Mouse (Mus musculus) T-helper 2 cell (primary cell): Measurements from ENCODE around the gene Ppia.
"Not testable (repeated sequence)": the region's sequence is repeated elsewhere in the genome, so short reads cannot be mapped to it uniquely, and the experiment has no call there.

Source experiments
- in situ Hi-C: fragments of 300-600 bp; cut with MboI, MseI; formaldehyde crosslinking; loops from one replicate; pipeline ENCODE4 v1.15.1; 2025; ENCODE audit warnings: high pct_unique_total_duplicates

Ppia gene

GRCm38 (mm10) chr11:6442566-6442965 lies 27.3 kb downstream of the Ppia start:
- in situ Hi-C loops, result no loop called here

- in situ Hi-C loops, result no loop called here
Observed at GRCm38 (mm10) chr11:6443102-6443501, 27.9 kb downstream of the Ppia start.

GRCm38 (mm10) chr11:6443727-6444076 lies 28.5 kb downstream of the Ppia start:
- in situ Hi-C loops, result no loop called here

GRCm38 (mm10) chr11:6444077-6444853 lies 29.0 kb downstream of the Ppia start, which contains the start of gene H2afv:
TSS of gene H2afv (minus strand) at chr11:6444443.
- in situ Hi-C loops, result no loop called here

- in situ Hi-C loops, result no loop called here
Observed at GRCm38 (mm10) chr11:6445441-6445840, 30.2 kb downstream of the Ppia start.

- in situ Hi-C loops, result no loop called here
Observed at GRCm38 (mm10) chr11:6445951-6446350, 30.7 kb downstream of the Ppia start.

GRCm38 (mm10) chr11:6447493-6447892 lies 32.2 kb downstream of the Ppia start:
- in situ Hi-C loops, result no loop called here

GRCm38 (mm10) chr11:6448155-6448554 lies 32.9 kb downstream of the Ppia start:
- in situ Hi-C loops, result not testable (repeated sequence)

GRCm38 (mm10) chr11:6456083-6456482 lies 40.8 kb downstream of the Ppia start:
- in situ Hi-C loops, result no loop called here

GRCm38 (mm10) chr11:6463159-6463837 lies 48.1 kb downstream of the Ppia start:
- in situ Hi-C loops, result no loop called here

- in situ Hi-C loops, result no loop called here
Observed at GRCm38 (mm10) chr11:6465122-6465521, 49.9 kb downstream of the Ppia start.

GRCm38 (mm10) chr11:6468541-6468940 lies 53.3 kb downstream of the Ppia start:
- in situ Hi-C loops, result no loop called here
